Mouse (Mus musculus) bone marrow, adult 2 months (tissue): ENCODE measurements around the gene Sbno2.

Experiments used
- CTCF ChIP-seq: fragments of 200-500 bp; IDR thresholded peaks from 2 replicates; pipeline ENCODE4 v1.5.1; 2011; ENCODE audit warnings: low read length, control low read depth; ENCODE audit not compliant: control insufficient read depth, insufficient read depth
- POLR2A ChIP-seq: fragments of 200-500 bp; IDR thresholded peaks from 2 replicates; pipeline ENCODE4 v1.6.1; 2011; ENCODE audit warnings: low read depth, mild to moderate bottlenecking, control low read depth, low read length, borderline replicate concordance; ENCODE audit not compliant: control insufficient read depth

GRCm38 (mm10) chr10:80035148-80035547, 70.2 kb downstream of the Sbno2 start:
- TF ChIP-seq CTCF (no peak), POLR2A (no peak)
